Mouse (Mus musculus): ENCODE data around the gene Itm2b.

DNA sequence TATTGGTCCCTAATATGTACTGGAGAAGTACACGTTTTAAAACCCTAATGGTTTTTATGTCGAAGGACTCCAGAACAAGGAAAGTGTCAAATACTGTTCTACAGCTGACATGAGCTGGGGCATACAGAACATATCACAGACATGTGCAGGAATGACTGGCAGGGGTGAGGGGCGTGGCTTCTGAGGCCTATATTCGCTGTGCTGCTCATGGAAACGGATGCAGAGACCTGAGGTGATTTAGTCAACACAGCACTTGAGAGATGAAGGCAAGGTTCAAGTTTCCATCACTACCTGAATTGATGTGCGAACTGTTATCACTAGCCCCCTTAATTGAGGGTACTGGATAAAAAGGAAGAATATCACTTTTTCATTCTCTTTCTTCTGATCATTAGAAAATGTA lies 7.3 kb downstream of the Itm2b start:
- TF ChIP-seq CTCF (IDR thresholded peaks at IDR 0.05; ENCODE audit: control insufficient read depth, insufficient read depth, insufficient read length) = no peak
- TF ChIP-seq MYOD1 (IDR thresholded peaks at IDR 0.05; ENCODE audit: control insufficient read depth, insufficient read length, low read depth) = no peak

Measured in C2C12 (cell line).